Mouse (Mus musculus): ENCODE data around the gene Olfr584.

Gene Olfr584

DNA sequence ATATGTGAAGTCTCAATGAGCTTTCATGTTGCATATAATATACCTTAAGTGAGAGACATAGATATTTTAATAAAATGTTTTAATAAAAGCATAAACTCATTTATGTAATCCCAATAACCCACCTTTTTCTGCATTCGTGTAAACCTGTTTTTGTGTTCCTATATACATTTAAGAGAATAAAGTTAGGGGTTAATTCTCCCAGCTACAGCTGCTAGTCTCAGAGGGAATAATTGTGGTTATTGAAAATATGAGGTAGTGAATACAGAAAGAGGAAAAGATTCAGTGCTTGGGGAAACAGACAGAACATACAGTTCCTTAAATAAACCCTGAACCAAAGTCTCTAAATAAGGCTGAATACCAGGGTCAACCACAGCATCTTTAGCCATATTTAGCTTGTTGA, at the start of gene Olfr584:
Olfr584 (plus strand) TSS at position 301 of the 400 bp plus-strand sequence.
- DNase-seq (ENCODE audit: low spot score): no peak

DNA sequence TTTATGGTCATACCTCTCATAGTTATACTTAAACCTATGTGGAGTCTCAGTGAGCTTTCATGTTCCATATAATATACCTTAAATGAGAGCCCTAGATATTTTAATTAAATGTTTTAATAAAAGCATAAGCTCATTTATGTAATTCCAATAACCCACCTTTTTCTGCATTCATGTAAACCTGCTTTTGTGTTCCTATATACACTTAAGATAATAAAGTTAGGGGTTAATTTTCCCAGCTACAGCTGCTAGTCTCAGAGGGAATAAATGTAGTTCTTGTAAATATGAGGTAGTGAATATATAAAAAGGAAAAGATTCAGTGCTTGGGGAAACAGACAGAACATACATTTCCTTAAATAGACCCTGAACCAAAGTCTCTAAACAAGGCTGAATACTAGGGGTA, 44.0 kb upstream of the Olfr584 start, which contains the start of gene Olfr582:
Olfr582 (plus strand) TSS at position 301 of the 400 bp plus-strand sequence.
- no peak for DNase-seq (ENCODE audit: low spot score)

DNA sequence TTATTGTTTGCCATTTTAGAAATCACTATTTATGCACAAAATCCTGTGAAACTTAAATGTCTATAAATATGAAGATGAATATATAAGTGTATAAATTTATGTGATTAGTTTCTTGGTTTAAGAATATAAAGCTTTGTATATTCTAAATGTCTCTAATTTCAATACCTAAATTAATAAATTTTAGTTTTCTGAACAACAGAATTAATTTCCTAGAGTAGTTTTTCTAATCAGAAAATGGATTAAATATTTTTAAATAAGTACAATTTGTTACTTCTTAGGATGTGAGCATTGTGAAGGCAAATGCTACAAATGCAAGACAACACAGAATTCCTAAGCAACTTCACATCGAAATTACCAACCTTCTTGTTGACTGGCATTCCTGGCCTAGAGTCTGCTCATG, 30.7 kb upstream of the Olfr584 start, which contains the start of gene Olfr583:
Olfr583 (plus strand) TSS at position 301 of the 400 bp plus-strand sequence.
- DNase-seq (ENCODE audit: low spot score): no peak

DNA sequence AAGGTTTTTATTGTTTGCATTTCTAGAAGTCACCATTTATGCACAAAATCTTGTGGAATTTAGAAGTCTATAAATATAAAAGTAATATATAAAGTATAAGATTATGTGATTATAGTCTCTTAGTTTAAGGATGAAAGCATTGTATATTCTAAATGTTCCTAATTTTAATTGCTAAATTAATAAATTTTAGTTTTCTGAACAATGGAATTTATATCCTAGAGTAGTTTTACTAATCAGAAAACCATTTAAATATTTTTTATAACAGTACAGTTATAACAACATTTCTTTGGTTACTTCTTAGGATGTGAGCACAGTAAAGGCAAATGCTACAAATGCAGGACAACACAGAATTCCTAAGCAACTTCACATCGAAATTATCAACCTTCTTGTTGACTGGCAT, 15.7 kb downstream of the Olfr584 start, which contains the start of gene Olfr585:
Olfr585 (plus strand) TSS at position 301 of the 400 bp plus-strand sequence.
- DNase-seq (ENCODE audit: low spot score): no peak

DNA sequence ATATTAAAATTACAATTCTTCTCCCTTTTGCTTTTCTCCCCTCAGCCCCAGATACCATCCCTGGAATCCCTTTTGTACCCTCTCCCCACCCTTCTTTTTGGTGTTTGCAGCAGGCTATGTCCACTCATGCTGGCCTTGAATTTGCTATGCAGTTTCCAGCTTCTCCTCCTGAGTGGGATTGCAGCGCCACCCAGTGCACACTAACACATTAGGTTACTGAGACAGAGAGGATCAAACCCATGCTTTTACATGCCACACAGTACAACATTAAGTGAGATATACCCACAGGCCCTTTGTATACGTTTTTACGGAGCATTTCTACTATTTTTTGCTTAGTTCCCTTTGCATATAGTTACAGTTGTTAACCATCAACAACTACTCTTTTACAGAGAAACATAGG, 37.7 kb downstream of the Olfr584 start:
- peak; percentile 12 for DNase-seq (ENCODE audit: low spot score)

DNA sequence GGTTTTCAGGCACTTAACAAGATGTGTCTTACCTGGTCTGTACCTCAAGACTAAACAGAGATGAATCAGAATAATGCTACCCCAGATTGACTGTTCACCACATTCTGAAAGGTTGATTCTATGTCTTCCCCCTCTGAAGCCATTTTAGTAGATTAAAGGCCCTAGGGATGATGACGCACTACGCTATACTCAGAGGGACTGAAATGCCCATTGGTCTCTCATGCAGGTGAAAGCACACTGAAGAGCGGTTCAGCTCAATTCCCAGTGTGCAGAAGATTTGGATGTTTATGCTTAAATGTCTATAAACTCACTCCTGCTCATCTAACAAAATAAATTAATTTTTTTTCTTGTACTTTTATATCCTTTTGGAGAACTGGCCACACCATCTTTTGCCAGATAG, 43.9 kb downstream of the Olfr584 start, which contains the start of gene Olfr586:
Olfr586 (minus strand) TSS at position 101 of the 400 bp plus-strand sequence.
- no peak for DNase-seq (ENCODE audit: low spot score)
